Mouse (Mus musculus) adrenal gland (tissue): Measurements from ENCODE around the gene Muc13.

Experiments
- intact Hi-C: fragments of 180-260 bp; cut with DNase I; formaldehyde crosslinking; loops from one replicate; pipeline ENCODE4 v1.15.1; 2025

The Muc13 gene

GRCm38 (mm10) chr16:33818413-33819165 lies 24.8 kb downstream of the Muc13 start:
- intact Hi-C loops, result loop anchor here (5.0 kb wide), 1 partner anchor 294 kb away; no protein-coding TSS in a partner anchor

GRCm38 (mm10) chr16:33820269-33821178 lies 26.7 kb downstream of the Muc13 start:
- intact Hi-C loops, result loop anchor here (1.0 to 2.0 kb wide), 2 partner anchors 130 to 168 kb away; no protein-coding TSS in a partner anchor

GRCm38 (mm10) chr16:33824603-33825002 lies 30.8 kb downstream of the Muc13 start:
- intact Hi-C loops, result no loop called here

- intact Hi-C loops, result no loop called here
Measured at GRCm38 (mm10) chr16:33828496-33828895, 34.7 kb downstream of the Muc13 start.

- intact Hi-C loops, result no loop called here
Measured at GRCm38 (mm10) chr16:33829301-33829831, 35.5 kb downstream of the Muc13 start, which contains the start of gene Itgb5. Gene Itgb5 (plus strand): TSS chr16:33829665.

GRCm38 (mm10) chr16:33829842-33830511 lies 36.1 kb downstream of the Muc13 start:
- intact Hi-C loops, result no loop called here

- intact Hi-C loops, result no loop called here
Measured at GRCm38 (mm10) chr16:33830512-33831105, 36.8 kb downstream of the Muc13 start.

- intact Hi-C loops, result no loop called here
Measured at GRCm38 (mm10) chr16:33832057-33832456, 38.2 kb downstream of the Muc13 start.

- intact Hi-C loops, result no loop called here
Measured at GRCm38 (mm10) chr16:33832728-33833428, 39.0 kb downstream of the Muc13 start.

GRCm38 (mm10) chr16:33833429-33833753 lies 39.6 kb downstream of the Muc13 start:
- intact Hi-C loops, result no loop called here

GRCm38 (mm10) chr16:33833781-33834482 lies 40.1 kb downstream of the Muc13 start:
- intact Hi-C loops, result no loop called here

- intact Hi-C loops, result loop anchor here (2.0 kb wide), 1 partner anchor 54 kb away; no protein-coding TSS in a partner anchor
Measured at GRCm38 (mm10) chr16:33836676-33837075, 42.8 kb downstream of the Muc13 start.

GRCm38 (mm10) chr16:33837191-33837590 lies 43.4 kb downstream of the Muc13 start:
- intact Hi-C loops, result loop anchor here (2.0 kb wide), 1 partner anchor 54 kb away; no protein-coding TSS in a partner anchor

- intact Hi-C loops, result no loop called here
Measured at GRCm38 (mm10) chr16:33840616-33841015, 46.8 kb downstream of the Muc13 start.

- intact Hi-C loops, result no loop called here
Measured at GRCm38 (mm10) chr16:33842081-33842880, 48.4 kb downstream of the Muc13 start.

- intact Hi-C loops, result no loop called here
Measured at GRCm38 (mm10) chr16:33844150-33844611, 50.3 kb downstream of the Muc13 start.

GRCm38 (mm10) chr16:33844866-33845265 lies 51.0 kb downstream of the Muc13 start:
- intact Hi-C loops, result no loop called here

GRCm38 (mm10) chr16:33853271-33853670 lies 59.4 kb downstream of the Muc13 start:
- intact Hi-C loops, result no loop called here

GRCm38 (mm10) chr16:33858766-33859165 lies 64.9 kb downstream of the Muc13 start:
- intact Hi-C loops, result no loop called here
